Mouse (Mus musculus): ENCODE measurements around the gene Ikbke. TPM values are rescaled to one million over a fixed set of nuclear protein-coding genes. Genes with fewer than 3 reads are reported as not detected.
A peak's percentile ranks its signal among the peaks of the same experiment; 100 is the strongest.
"Not testable (repeated sequence)": the region's sequence is repeated elsewhere in the genome, so short reads cannot be mapped to it uniquely, and the experiment has no call there.

Ikbke gene
- polyA plus RNA-seq, 1 experiment from 2014 or later: 5.0 TPM

DNA sequence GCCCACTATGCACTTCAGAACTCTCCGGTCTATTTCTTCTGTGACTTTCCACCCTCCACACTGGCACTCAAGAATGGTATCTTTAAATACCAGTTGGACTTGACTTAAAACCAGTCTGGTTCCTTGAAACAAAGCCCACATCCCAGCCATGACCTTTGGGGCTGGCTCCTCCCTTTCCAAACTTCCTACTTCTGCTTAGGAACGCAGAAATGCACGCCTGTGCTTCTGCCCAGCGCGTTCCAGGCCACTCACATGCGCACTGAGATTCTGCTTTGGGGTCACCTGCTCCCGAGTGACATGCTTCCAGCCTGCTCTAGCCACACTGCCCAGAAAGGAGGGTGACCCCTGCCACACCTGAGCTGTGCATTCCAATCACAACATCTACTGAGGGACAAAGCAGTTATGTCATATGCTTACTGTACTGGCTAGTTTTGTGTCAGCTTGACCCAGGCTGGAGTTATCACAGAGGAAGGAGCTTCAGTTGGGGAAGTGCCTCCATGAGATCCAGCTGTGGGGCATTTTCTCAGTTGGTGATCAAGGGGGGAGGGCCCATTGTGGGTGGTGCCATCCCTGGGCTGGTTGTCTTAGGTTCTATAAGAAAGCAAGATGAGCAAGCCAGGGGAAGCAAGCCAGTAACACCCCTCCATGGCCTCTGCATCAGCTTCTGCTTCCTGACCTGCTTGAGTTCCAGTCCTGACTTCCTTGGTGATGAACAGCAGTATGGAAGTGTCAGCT lies 26.7 kb downstream of the Ikbke start:
- H3K36me3 ChIP-seq (ENCODE audit: control insufficient read depth, insufficient read depth); H3K27me3 ChIP-seq (ENCODE audit: control insufficient read depth, insufficient read depth, low read length); ATAC-seq (replicated peaks; ENCODE audit: extremely low read depth, insufficient read depth, low FRiP score); H3K4me1 ChIP-seq (ENCODE audit: control insufficient read depth, insufficient read depth, low read length); H3K4me2 ChIP-seq (ENCODE audit: low read depth, low read length); H3K27ac ChIP-seq (ENCODE audit: low read length); H3K4me3 ChIP-seq (ENCODE audit: low read length); H3K9me3 ChIP-seq (replicated peaks; ENCODE audit: control insufficient read depth, low read length); H3K9ac ChIP-seq (ENCODE audit: low read length): not testable (repeated sequence)
- WGBS: 68% methylated on average over 7 of the region's 7 CpGs

DNA sequence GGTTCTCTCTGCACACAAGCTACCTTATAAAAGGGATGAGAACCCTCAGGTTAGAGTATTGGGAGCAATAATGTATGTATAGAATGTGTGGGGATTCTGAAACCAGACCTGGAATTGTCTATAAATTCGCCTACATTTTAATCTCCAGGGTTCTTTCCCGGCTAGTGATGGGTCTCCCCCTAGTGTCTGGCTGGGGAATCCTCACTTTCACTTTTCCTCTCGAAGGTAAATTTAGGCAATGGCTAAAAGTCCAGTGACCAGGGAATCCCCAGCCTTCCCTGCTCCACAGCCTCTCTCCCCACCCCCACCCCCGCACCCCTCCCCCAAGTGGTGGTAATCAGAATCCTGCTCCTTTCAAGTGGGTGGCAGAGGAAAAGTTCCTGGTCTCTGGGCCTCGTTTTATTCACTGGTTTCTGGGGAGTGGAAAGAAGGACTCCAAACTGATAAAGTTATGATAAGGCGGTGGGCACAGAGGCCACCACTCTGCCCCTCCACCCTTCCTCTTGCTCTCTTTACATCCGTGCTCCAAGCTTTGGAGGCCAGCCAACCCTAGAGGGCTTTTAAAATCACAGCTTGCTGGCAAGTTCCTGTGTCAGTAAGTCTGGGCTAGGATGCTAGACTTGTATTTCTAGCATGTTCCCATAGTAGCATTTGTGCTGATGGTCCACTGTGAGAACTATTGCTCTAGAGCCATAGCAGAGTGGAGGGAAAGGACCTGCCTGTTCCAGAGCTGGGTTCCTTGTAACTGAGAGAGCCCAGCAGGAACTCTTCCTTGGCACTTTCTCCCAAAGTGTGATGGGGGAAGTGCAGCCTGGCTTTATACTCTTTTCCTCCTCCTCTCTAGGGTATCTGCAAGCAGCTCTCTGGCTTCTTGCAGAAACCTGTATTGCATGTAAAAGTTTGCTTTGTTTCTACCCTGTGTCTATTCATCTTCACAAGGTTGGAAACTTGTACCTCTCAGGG lies 32.7 kb downstream of the Ikbke start:
- WGBS: 2% methylated on average over 7 of the region's 7 CpGs
- no peak; the same call in 1 of the 2 replicates for ATAC-seq (replicated peaks; ENCODE audit: extremely low read depth, insufficient read depth, low FRiP score)
- H3K4me3 ChIP-seq (ENCODE audit: low read length): peak overlapping the region; percentile 35
- peak overlapping the region; percentile 98 for H3K4me2 ChIP-seq (ENCODE audit: low read depth, low read length)
- peak overlapping the region; percentile 19; the same call in 1 of the 2 replicates for H3K27ac ChIP-seq (ENCODE audit: low read length)
- H3K9me3 ChIP-seq (replicated peaks; ENCODE audit: control insufficient read depth, low read length): no peaks in the 10 kb centered on the region
- no peaks in the 10 kb centered on the region for H3K36me3 ChIP-seq (ENCODE audit: control insufficient read depth, insufficient read depth)
- peaks cover 16% of the 10 kb centered on the region for H3K27me3 ChIP-seq (ENCODE audit: control insufficient read depth, insufficient read depth, low read length)
- peak overlapping the region; percentile 47 for H3K9ac ChIP-seq (ENCODE audit: low read length)
- peaks cover 19% of the 10 kb centered on the region for H3K4me1 ChIP-seq (ENCODE audit: control insufficient read depth, insufficient read depth, low read length)

DNA sequence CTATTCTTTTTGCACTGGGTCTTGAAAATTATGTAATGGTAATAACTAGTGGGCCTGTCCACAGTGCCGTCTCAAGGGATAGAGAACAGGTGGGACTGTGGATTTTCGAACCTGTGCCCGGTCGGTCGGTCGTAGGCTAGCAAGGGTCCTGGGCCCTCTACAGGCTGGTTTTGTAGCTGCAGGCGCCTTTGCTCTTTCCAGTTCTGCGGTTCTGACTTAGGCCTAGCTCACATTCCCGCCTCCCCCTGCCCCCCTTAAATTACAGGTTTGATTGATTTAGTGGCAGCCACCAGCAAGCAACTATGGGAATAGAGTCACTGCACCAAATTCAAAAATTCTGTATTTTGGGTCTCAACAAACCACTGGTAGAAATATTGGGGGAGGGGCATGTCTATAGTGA lies 33.5 kb downstream of the Ikbke start:
- WGBS: 8% methylated on average over 9 of the region's 9 CpGs
- Histone ChIP-seq H3K27ac (ENCODE audit: low read length) (no peak overlapping the region), H3K27me3 (ENCODE audit: control insufficient read depth, insufficient read depth, low read length) (peaks cover 16% of the 10 kb centered on the region), H3K9ac (ENCODE audit: low read length) (peak overlapping the region; percentile 85; the same call in 1 of the 2 replicates), H3K4me2 (ENCODE audit: low read depth, low read length) (peak overlapping the region; percentile 98), H3K4me3 (ENCODE audit: low read length) (peak overlapping the region; percentile 82), H3K36me3 (ENCODE audit: control insufficient read depth, insufficient read depth) (no peaks in the 10 kb centered on the region), H3K4me1 (ENCODE audit: control insufficient read depth, insufficient read depth, low read length) (peaks cover 18% of the 10 kb centered on the region), H3K9me3 (replicated peaks; ENCODE audit: control insufficient read depth, low read length) (no peaks in the 10 kb centered on the region)
- ATAC-seq (replicated peaks; ENCODE audit: extremely low read depth, insufficient read depth, low FRiP score): peak; percentile 37; the same call in 1 of the 2 replicates

GRCm38 (mm10) chr1:131245089-131245856 lies 34.1 kb downstream of the Ikbke start, which contains the start of gene Rassf5:
Gene Rassf5, minus strand, starts transcription at chr1:131245258.
- H3K4me1 ChIP-seq (ENCODE audit: control insufficient read depth, insufficient read depth, low read length): peaks cover 15% of the 10 kb centered on the region
- 0 out of 2 replicates have a peak within 1 kb of the TSS, but pooled peaks have one; percentile 7 for H3K27ac ChIP-seq (ENCODE audit: low read length)
- under 1% methylated on average over 49 of the region's 60 CpGs for WGBS
- H3K36me3 ChIP-seq (ENCODE audit: control insufficient read depth, insufficient read depth): no peaks in the 10 kb centered on the region
- peak within 1 kb of the TSS; percentile 98 for H3K4me2 ChIP-seq (ENCODE audit: low read depth, low read length)
- peaks cover 16% of the 10 kb centered on the region for H3K27me3 ChIP-seq (ENCODE audit: control insufficient read depth, insufficient read depth, low read length)
- peak; percentile 61 for ATAC-seq (replicated peaks; ENCODE audit: extremely low read depth, insufficient read depth, low FRiP score)
- H3K9me3 ChIP-seq (replicated peaks; ENCODE audit: control insufficient read depth, low read length): no peaks in the 10 kb centered on the region
- H3K4me3 ChIP-seq (ENCODE audit: low read length): peak within 1 kb of the TSS; percentile 82
- H3K9ac ChIP-seq (ENCODE audit: low read length): peak within 1 kb of the TSS; percentile 85

DNA sequence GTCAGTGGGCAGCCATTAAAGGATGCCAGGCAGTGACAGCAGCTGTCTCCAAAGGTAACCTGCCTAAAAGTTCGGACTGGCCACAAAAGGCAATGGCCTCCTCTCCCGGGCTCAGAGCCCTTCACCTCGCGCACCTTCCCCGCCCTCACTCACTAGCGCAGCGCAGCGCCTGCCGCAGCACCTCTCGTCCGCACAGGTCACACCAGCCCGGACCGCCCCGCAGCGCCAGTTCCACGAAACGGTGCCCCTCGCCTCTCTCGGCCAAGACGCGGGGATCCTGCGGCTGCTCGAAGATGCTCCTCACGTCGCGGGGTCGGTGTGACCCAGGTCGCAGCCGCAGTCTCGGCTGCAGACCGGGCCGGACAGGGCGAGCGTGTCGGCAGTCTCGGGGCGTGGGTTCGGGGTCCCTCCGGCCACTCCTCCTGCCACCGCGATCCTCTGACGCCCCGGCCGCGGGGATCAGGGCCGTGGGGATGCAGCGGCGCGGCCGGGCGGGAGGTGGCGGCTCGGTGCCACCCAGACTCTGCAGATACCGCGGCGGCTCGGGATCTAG lies 34.8 kb downstream of the Ikbke start:
- Histone ChIP-seq H3K4me3 (ENCODE audit: low read length) (peak overlapping the region; percentile 82), H3K4me2 (ENCODE audit: low read depth, low read length) (peak overlapping the region; percentile 98), H3K27me3 (ENCODE audit: control insufficient read depth, insufficient read depth, low read length) (peaks cover 16% of the 10 kb centered on the region), H3K4me1 (ENCODE audit: control insufficient read depth, insufficient read depth, low read length) (peaks cover 16% of the 10 kb centered on the region), H3K9ac (ENCODE audit: low read length) (peak overlapping the region; percentile 85), H3K9me3 (replicated peaks; ENCODE audit: control insufficient read depth, low read length) (no peaks in the 10 kb centered on the region), H3K36me3 (ENCODE audit: control insufficient read depth, insufficient read depth) (no peaks in the 10 kb centered on the region), H3K27ac (ENCODE audit: low read length) (no peak overlapping the region)
- no peak for ATAC-seq (replicated peaks; ENCODE audit: extremely low read depth, insufficient read depth, low FRiP score)
- 1% methylated on average over 55 of the region's 57 CpGs for WGBS

DNA sequence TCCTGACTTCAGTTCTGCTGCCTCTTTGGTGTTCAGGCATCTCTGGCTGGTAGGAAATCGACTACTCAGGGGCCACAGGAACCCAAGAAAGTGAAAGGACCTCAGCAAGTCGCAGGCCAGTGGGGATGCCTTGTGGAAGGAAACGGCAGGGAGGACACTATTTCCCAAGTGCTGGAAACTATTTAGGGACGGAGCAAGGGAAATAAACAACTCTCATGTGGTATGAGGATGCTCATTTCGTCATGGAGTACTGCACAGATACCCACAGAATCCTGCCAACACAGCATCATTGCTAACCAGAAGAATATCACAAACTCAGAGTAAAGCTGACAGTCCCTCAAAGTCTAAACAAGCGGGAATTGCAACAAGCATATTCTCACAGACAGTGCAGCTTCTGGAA lies 36.5 kb downstream of the Ikbke start:
- peaks cover 12% of the 10 kb centered on the region for H3K27me3 ChIP-seq (ENCODE audit: control insufficient read depth, insufficient read depth, low read length)
- H3K9me3 ChIP-seq (replicated peaks; ENCODE audit: control insufficient read depth, low read length): no peaks in the 10 kb centered on the region
- 57% methylated on average over 6 of the region's 6 CpGs for WGBS
- H3K4me2 ChIP-seq (ENCODE audit: low read depth, low read length): no peak overlapping the region
- H3K27ac ChIP-seq (ENCODE audit: low read length): no peak overlapping the region
- H3K4me3 ChIP-seq (ENCODE audit: low read length): no peak overlapping the region
- no peak overlapping the region for H3K9ac ChIP-seq (ENCODE audit: low read length)
- ATAC-seq (replicated peaks; ENCODE audit: extremely low read depth, insufficient read depth, low FRiP score): no peak
- no peaks in the 10 kb centered on the region for H3K36me3 ChIP-seq (ENCODE audit: control insufficient read depth, insufficient read depth)
- peaks cover 22% of the 10 kb centered on the region for H3K4me1 ChIP-seq (ENCODE audit: control insufficient read depth, insufficient read depth, low read length)

- Histone ChIP-seq H3K27ac (ENCODE audit: low read length) (no peak overlapping the region), H3K9ac (ENCODE audit: low read length) (no peak overlapping the region)
Measured at GRCm38 (mm10) chr1:131239576-131240193, 39.7 kb downstream of the Ikbke start.

GRCm38 (mm10) chr1:131238931-131239381 lies 40.5 kb downstream of the Ikbke start:
- H3K4me1 ChIP-seq (ENCODE audit: control insufficient read depth, insufficient read depth, low read length): peaks cover 10% of the 10 kb centered on the region
- no peaks in the 10 kb centered on the region for H3K9me3 ChIP-seq (replicated peaks; ENCODE audit: control insufficient read depth, low read length)
- H3K27ac ChIP-seq (ENCODE audit: low read length): peak overlapping the region; percentile 4
- 51% methylated on average over 8 of the region's 8 CpGs for WGBS
- H3K4me2 ChIP-seq (ENCODE audit: low read depth, low read length): no peak overlapping the region
- no peaks in the 10 kb centered on the region for H3K36me3 ChIP-seq (ENCODE audit: control insufficient read depth, insufficient read depth)
- H3K9ac ChIP-seq (ENCODE audit: low read length): no peak overlapping the region
- H3K27me3 ChIP-seq (ENCODE audit: control insufficient read depth, insufficient read depth, low read length): peaks cover 8% of the 10 kb centered on the region
- no peak overlapping the region for H3K4me3 ChIP-seq (ENCODE audit: low read length)
- peak; percentile 50; the same call in 1 of the 2 replicates for ATAC-seq (replicated peaks; ENCODE audit: extremely low read depth, insufficient read depth, low FRiP score)

More at GRCm38 (mm10) chr1:131239576-131240193, 39.7 kb downstream of the Ikbke start:
- no peak for ATAC-seq (replicated peaks; ENCODE audit: extremely low read depth, insufficient read depth, low FRiP score)
- 71% methylated on average over 12 of the region's 12 CpGs for WGBS
- Histone ChIP-seq H3K9me3 (replicated peaks; ENCODE audit: control insufficient read depth, low read length) (no peaks in the 10 kb centered on the region), H3K4me3 (ENCODE audit: low read length) (no peak overlapping the region), H3K27me3 (ENCODE audit: control insufficient read depth, insufficient read depth, low read length) (peaks cover 12% of the 10 kb centered on the region), H3K36me3 (ENCODE audit: control insufficient read depth, insufficient read depth) (no peaks in the 10 kb centered on the region), H3K4me2 (ENCODE audit: low read depth, low read length) (no peak overlapping the region), H3K4me1 (ENCODE audit: control insufficient read depth, insufficient read depth, low read length) (peaks cover 7% of the 10 kb centered on the region)

Data from heart, embryonic 16.5 days (tissue).